Mouse (Mus musculus): ENCODE data around the gene Lhfpl2. TPM values are rescaled to one million over a fixed set of nuclear protein-coding genes. Genes with fewer than 3 reads are reported as not detected.

Lhfpl2 gene
- polyA plus RNA-seq, 1 experiment from 2014 or later: 51.5 TPM

DNA sequence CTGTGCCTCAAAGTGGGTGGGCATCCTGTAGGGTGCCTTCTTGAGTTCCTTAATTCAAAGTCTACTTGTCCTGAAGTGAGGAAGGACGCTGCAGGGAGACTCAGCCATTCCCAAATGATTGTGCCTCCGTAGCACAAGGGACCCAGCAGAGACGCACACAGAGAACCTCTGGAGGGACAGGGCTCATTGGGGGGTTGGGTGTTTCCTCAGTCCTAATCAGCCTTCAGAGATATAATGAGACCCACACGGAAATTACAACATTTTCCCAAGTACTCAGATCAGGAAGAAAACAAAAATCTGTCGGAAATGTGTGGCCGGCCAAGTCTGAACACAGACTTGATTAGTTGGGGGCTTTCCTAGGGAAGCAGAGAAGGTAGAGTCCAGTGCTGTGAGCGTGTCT lies 72.8 kb downstream of the Lhfpl2 start:
- no peak for TF ChIP-seq CTCF (IDR thresholded peaks at IDR 0.05; ENCODE audit: low read depth)
- Histone ChIP-seq H3K4me3 (replicated peaks; ENCODE audit: low read depth, low read length) (no peak overlapping the region), H3K4me1 (replicated peaks; ENCODE audit: insufficient read depth, low read length) (peaks cover 25% of the 10 kb centered on the region), H3K27ac (no peak overlapping the region), H3K4me2 (ENCODE audit: low read length) (no peak overlapping the region), H3K9ac (ENCODE audit: low read depth, low read length) (no peak overlapping the region), H3K9me3 (replicated peaks; ENCODE audit: low read length) (no peaks in the 10 kb centered on the region), H3K27me3 (ENCODE audit: insufficient read depth, low read length) (no peaks in the 10 kb centered on the region), H3K36me3 (ENCODE audit: insufficient read depth, low read length) (no peaks in the 10 kb centered on the region)
- ATAC-seq (replicated peaks; ENCODE audit: low FRiP score, low read depth) (no peak), DNase-seq (ENCODE audit: low spot score) (no peak)
- WGBS: 67% methylated on average over 7 of the region's 7 CpGs

DNA sequence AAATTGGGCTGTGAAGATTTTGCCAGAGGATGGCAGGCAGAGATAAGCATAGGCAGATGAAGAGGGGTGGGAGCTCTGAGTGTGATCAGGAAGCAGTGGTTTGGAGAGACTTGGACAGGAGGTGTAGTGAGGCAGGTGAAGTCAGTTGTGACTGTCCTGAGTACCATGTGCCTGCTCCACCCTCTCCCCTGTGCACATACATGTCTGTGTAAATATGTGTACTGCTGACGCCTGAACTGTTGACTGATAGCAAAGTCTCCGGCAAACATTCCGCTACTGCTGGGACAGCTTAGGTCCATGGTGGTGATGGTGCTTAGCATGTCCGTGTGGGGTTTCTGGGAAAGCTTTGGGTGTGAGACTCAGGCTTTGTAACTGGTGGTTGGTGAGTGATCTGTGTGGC lies 73.5 kb downstream of the Lhfpl2 start:
- Histone ChIP-seq H3K36me3 (ENCODE audit: insufficient read depth, low read length) (no peaks in the 10 kb centered on the region), H3K4me2 (ENCODE audit: low read length) (no peak overlapping the region), H3K27ac (0 out of 2 replicates have a peak overlapping the region, but pooled peaks have one; percentile 13), H3K9ac (ENCODE audit: low read depth, low read length) (no peak overlapping the region), H3K27me3 (ENCODE audit: insufficient read depth, low read length) (no peaks in the 10 kb centered on the region), H3K9me3 (replicated peaks; ENCODE audit: low read length) (no peaks in the 10 kb centered on the region), H3K4me1 (replicated peaks; ENCODE audit: insufficient read depth, low read length) (peaks cover 30% of the 10 kb centered on the region), H3K4me3 (replicated peaks; ENCODE audit: low read depth, low read length) (no peak overlapping the region)
- TF ChIP-seq CTCF (IDR thresholded peaks at IDR 0.05; ENCODE audit: low read depth): no peak
- no peak for ATAC-seq (replicated peaks; ENCODE audit: low FRiP score, low read depth)
- 94% methylated on average over 4 of the region's 4 CpGs for WGBS
- no peak for DNase-seq (ENCODE audit: low spot score)

DNA sequence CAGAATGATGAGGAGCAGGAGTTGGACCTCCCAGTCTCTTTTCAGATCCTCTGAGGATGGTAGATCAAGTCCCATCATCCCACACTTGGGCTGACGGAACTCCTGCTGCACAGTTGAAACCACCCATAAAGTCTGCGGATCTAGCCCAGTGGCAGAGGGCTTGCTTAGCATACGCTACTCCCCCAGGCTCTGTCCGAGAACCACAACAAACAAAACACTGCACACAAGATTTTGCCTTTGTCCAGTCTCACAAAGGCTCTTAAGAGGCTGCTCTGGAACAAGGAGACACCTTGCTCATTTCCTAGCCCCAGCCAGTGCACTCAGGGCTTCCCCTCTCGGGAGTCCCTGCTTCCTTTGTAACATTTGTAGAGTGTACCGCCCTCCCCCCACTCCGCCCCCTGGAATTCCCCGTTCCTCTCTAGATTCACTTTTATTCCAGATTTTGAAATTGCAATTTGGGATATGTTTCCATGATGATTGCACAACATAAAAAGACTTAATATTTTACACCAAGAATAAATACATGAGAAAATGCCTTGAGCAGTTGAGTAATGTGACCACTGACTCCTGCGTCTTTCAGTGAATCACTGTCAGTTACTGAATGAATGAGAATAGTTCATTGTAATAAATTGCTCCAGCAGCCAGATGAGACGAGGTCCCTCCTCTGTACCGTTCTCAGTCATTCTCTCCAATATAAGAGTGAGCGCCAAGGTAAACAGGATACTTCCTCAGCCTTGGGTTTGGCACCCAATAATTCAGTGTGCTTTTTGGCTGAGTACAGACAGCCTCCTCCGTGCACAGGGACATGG lies 74.8 kb downstream of the Lhfpl2 start:
- Histone ChIP-seq H3K27ac (peak overlapping the region; percentile 42), H3K27me3 (ENCODE audit: insufficient read depth, low read length) (no peaks in the 10 kb centered on the region), H3K9ac (ENCODE audit: low read depth, low read length) (no peak overlapping the region), H3K4me3 (replicated peaks; ENCODE audit: low read depth, low read length) (no peak overlapping the region), H3K9me3 (replicated peaks; ENCODE audit: low read length) (no peaks in the 10 kb centered on the region), H3K4me1 (replicated peaks; ENCODE audit: insufficient read depth, low read length) (peaks cover 37% of the 10 kb centered on the region), H3K36me3 (ENCODE audit: insufficient read depth, low read length) (no peaks in the 10 kb centered on the region), H3K4me2 (ENCODE audit: low read length) (peak overlapping the region; percentile 16)
- peak; percentile 85 for DNase-seq (ENCODE audit: low spot score)
- no peak for TF ChIP-seq CTCF (IDR thresholded peaks at IDR 0.05; ENCODE audit: low read depth)
- ATAC-seq (replicated peaks; ENCODE audit: low FRiP score, low read depth): no peak
- 30% methylated on average over 13 of the region's 13 CpGs for WGBS

DNA sequence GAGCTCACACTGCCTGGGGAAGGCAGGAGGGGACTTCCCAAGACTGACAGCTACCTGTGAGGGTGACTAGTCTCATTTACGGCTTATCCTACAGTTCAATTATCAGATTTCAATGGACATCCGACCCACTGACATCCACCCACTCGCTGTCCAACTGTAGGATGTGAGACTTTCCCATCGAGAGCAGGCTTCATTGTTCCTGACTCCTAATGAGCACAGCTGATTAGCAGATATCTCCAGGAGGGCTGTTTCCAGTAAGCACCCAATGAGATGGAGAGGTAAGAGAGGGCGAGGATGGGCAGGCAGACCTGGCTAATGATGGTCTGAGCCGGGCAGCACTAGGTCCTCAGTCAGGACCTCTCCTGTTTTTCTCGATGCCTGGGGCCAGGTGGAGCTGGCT lies 77.0 kb downstream of the Lhfpl2 start:
- Histone ChIP-seq H3K27me3 (ENCODE audit: insufficient read depth, low read length) (no peaks in the 10 kb centered on the region), H3K4me1 (replicated peaks; ENCODE audit: insufficient read depth, low read length) (peaks cover 51% of the 10 kb centered on the region), H3K4me3 (replicated peaks; ENCODE audit: low read depth, low read length) (no peak overlapping the region), H3K9ac (ENCODE audit: low read depth, low read length) (0 out of 2 replicates have a peak overlapping the region, but pooled peaks have one; percentile 24), H3K27ac (peak overlapping the region; percentile 84), H3K4me2 (ENCODE audit: low read length) (no peak overlapping the region), H3K9me3 (replicated peaks; ENCODE audit: low read length) (no peaks in the 10 kb centered on the region), H3K36me3 (ENCODE audit: insufficient read depth, low read length) (no peaks in the 10 kb centered on the region)
- 32% methylated on average over 7 of the region's 7 CpGs for WGBS
- no peak for ATAC-seq (replicated peaks; ENCODE audit: low FRiP score, low read depth)
- TF ChIP-seq CTCF (IDR thresholded peaks at IDR 0.05; ENCODE audit: low read depth): no peak
- DNase-seq (ENCODE audit: low spot score): no peak

DNA sequence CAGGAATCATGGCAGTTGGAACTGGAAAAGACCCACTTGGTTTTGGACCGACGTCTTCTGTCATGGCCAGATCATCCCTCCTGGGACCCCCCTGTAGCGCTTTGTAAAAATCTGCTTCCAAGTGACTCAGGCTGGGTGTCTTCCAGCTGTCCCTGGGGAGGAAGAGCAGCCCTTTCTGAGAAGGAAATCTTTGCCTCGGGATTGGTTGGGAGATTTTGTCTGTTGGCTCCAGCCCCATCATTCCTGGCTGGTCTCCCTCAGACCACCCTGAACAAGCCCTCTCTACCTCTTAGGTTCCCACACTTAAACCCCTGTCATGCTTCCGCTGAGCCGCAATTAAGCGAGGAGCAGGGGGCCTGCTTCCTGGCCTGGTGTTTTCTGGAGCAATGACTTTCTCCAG lies 77.6 kb downstream of the Lhfpl2 start:
- 25% methylated on average over 7 of the region's 7 CpGs for WGBS
- Histone ChIP-seq H3K36me3 (ENCODE audit: insufficient read depth, low read length) (no peaks in the 10 kb centered on the region), H3K27me3 (ENCODE audit: insufficient read depth, low read length) (no peaks in the 10 kb centered on the region), H3K4me1 (replicated peaks; ENCODE audit: insufficient read depth, low read length) (peaks cover 57% of the 10 kb centered on the region), H3K27ac (peak overlapping the region; percentile 84), H3K9ac (ENCODE audit: low read depth, low read length) (0 out of 2 replicates have a peak overlapping the region, but pooled peaks have one; percentile 24), H3K9me3 (replicated peaks; ENCODE audit: low read length) (no peaks in the 10 kb centered on the region), H3K4me2 (ENCODE audit: low read length) (no peak overlapping the region), H3K4me3 (replicated peaks; ENCODE audit: low read depth, low read length) (no peak overlapping the region)
- DNase-seq (ENCODE audit: low spot score): peak; percentile 91
- no peak for TF ChIP-seq CTCF (IDR thresholded peaks at IDR 0.05; ENCODE audit: low read depth)
- ATAC-seq (replicated peaks; ENCODE audit: low FRiP score, low read depth): peak; percentile 22

DNA sequence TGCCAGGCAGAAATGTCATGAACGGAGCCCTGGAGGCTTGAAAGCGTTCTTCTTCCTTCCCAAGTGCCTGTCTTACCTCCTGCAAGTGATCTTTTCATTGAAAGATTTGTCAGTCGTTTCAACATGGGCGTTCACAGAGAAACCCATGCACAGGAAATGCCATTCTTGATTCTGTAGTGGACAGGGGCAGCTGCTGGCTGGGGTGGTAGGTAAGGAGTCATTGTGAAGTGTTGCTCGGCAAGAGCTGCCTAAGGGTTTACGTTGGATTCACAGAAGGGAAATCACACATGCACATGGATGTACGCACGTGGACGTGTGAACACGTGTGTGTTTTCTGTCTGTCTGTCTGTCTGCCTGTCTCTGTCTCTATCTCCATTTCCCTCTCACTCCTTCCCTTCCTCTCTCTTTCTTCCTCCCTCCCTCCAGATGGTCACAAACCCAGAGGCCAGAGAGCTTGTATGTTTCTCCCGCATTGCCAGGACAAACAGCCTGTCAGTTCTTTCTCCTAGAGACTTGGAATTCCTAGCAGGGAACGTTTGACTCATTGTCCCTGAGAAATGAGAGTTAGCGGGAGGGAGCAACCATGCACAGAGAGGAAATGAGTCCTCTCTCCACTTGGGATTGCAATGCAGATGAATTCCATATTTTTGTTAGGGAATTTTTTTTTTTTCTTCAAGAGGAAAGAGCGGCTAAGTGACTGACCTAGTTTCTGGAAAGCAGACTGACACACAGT lies 82.3 kb downstream of the Lhfpl2 start:
- no peak overlapping the region for H3K4me2 ChIP-seq (ENCODE audit: low read length)
- DNase-seq (ENCODE audit: low spot score) (peak; percentile 81), ATAC-seq (replicated peaks; ENCODE audit: low FRiP score, low read depth) (no peak)
- no peaks in the 10 kb centered on the region for H3K9me3 ChIP-seq (replicated peaks; ENCODE audit: low read length)
- H3K36me3 ChIP-seq (ENCODE audit: insufficient read depth, low read length): 0 out of 2 replicates have a peak, but pooled peaks cover 3% of the 10 kb centered on the region
- 36% methylated on average over 14 of the region's 14 CpGs for WGBS
- H3K27me3 ChIP-seq (ENCODE audit: insufficient read depth, low read length): no peaks in the 10 kb centered on the region
- H3K4me1 ChIP-seq (replicated peaks; ENCODE audit: insufficient read depth, low read length): peaks cover 80% of the 10 kb centered on the region
- 0 out of 2 replicates have a peak overlapping the region, but pooled peaks have one; percentile 14 for H3K9ac ChIP-seq (ENCODE audit: low read depth, low read length)
- H3K27ac ChIP-seq: peak overlapping the region; percentile 42
- no peak for TF ChIP-seq CTCF (IDR thresholded peaks at IDR 0.05; ENCODE audit: low read depth)
- no peak overlapping the region for H3K4me3 ChIP-seq (replicated peaks; ENCODE audit: low read depth, low read length)
